Mouse (Mus musculus) megakaryocyte progenitor cell, adult 5-6 weeks (primary cell): ENCODE data around the gene Aak1. TPM values are rescaled to one million over a fixed set of nuclear protein-coding genes. Genes with fewer than 3 reads are reported as not detected.

Experiments
- ATAC-seq: replicated peaks from 2 replicates; pipeline ENCODE4 v1.8.0; 2016; ENCODE audit warnings: mild to moderate bottlenecking, moderate TSS enrichment, inconsistent platforms; ENCODE audit not compliant: poor library complexity
- total RNA-seq, 2 experiments: library from RNA; stranded (forward) in 1 of 2; stranded (reverse) in 1 of 2; fragments of 157-497, 149-512 nt in 1 of 2; fragments of 200-1000 nt in 1 of 2; gene quantifications; 2 replicates each; pipeline versions ENCODE4 v1.2.3 to v1.2.4; 2015 to 2017

The Aak1 gene
- total RNA-seq, 2 experiments from 2014 or later = 6.0 to 30.6 TPM

DNA sequence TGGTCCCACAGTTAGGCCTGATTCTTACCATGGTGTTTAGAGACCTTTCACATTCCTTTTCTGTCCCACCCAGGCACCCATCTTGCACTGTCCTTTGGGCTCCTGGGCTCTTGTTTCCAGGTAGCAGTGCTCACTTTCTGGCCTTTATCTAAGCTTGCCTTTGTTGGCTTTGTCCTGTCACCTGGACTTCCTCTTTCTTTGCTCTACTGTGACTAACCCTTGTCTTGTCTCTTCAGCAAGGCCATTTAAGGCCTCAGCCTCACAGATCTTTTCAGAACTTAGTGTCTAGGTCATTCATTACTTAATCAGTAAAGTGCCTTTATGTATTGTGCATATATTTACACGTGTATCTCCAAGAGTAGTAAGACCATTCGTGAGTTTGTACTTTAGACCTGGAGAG lies 99.4 kb downstream of the Aak1 start:
- ATAC-seq = no peak

DNA sequence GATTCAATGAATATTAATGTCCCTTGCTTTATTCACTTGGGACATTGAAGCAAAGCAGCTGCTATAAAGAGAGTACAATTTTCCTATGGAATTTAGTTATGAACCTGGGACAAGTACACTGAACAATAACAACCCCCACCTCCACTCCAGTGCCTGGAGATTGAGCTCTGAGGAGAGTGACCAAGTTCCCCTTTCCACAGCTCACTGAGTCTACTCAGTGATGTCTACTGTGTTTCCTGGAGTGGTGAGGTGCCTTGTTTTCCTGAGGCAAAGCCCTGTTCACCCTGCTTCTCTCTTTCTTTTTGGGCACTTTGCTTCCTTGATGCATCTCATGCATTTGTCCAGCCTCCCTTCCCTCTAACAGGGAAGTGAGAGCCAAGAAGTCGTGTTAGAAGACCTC lies 100.8 kb downstream of the Aak1 start:
- ATAC-seq = peak; percentile 46; the same call in 1 of the 2 replicates

DNA sequence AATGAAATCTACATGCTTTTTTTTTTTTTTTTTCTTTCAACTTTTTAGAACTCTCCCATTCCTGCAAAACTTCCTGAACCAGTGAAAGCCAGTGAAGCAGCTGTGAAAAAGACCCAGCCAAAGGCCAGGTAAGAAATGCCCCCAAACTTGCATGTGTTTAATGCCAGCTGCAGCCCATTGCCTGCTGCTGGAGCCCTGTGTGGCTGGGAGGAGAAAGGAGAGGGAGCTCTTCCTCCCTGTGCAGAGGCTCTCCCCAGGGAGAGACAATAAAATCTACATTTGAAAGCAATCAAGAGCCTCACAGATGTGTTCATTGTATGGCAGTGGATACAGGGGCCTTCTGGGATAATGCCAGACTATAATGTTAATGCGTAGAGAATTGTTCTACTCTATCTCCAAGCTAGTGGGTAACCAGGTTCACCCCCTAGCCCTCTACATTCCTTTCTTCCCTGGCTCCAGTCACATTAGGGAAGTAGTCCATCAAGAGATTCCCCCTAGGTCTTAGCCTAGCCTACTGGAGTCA lies 101.5 kb downstream of the Aak1 start:
- ATAC-seq = no peak

DNA sequence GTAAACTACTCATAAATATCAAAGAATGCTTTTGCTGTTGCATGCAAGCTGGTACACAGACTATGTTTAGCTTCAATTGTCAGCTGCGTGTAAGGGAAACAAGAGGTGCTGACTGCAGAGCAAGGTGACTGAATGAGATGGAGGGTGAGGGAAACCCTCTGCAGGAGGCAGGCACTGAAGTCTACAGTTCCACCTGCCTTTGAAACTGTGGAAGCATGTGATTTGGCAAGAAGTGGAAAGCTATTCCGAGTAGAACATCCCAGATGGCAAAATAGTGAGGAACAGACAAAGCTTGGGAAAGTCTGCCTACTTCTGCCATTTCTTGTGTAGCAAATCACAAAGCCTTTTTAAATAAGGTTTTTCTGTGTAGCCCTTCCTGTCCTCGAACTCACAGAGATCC lies 106.4 kb downstream of the Aak1 start:
- ATAC-seq = no peak

DNA sequence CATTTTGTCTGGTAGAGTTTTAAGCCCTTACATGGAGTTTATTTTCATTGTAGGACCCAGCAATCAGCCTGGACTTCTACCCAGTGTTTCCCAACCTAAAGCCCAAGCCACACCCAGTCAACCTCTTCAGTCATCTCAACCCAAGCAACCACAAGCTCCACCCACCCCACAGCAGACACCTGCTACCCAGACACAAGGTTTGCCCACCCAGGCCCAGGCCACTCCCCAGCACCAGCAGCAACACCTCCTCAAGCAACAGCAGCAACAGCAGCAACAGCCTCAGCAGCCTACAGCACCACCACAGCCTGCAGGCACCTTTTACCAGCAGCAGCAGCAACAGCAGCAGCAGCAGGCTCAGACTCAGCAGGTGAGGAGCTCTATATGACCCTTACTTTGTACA lies 106.9 kb downstream of the Aak1 start:
- ATAC-seq = peak; percentile 48; the same call in 1 of the 2 replicates

DNA sequence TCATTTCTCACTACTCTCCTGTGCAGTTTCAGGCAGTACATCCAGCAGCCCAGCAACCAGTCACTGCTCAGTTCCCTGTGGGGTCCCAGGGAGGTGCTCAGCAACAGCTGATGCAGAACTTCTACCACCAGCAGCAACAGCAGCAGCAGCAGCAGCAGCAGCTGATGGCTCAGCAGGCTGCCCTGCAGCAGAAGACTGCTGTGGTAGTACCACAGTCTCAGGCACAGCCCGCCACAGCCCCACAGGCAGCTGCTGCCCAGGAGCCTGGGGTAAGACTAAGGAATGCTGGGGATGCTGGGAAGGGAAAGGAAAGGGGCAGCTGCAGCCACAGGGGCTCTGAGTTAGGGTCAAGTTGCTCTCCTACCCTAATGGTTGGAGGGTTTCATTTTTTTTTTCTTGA lies 109.7 kb downstream of the Aak1 start:
- ATAC-seq = no peak

GRCm38 (mm10) chr6:86963987-86964685 lies 114.8 kb downstream of the Aak1 start:
- no peak for ATAC-seq

DNA sequence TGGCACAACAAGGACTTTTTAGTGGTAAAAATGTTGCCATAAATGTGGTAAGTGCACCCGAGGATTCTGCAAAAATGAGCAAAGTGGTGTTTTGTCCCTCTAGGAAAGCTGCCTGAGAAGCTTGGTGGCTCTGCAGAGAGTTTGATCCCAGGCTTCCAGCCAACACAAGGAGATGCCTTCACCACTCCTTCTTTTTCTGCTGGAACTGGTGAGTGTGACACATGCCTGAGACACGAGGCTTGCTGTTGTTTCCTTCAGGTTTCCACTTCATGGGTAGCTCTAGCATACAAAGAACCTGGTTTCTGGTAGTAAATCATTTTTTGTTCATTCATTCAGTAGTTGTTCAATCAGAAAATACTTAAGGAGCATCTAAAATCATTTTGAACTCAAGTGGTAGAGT lies 117.8 kb downstream of the Aak1 start:
- no peak for ATAC-seq

DNA sequence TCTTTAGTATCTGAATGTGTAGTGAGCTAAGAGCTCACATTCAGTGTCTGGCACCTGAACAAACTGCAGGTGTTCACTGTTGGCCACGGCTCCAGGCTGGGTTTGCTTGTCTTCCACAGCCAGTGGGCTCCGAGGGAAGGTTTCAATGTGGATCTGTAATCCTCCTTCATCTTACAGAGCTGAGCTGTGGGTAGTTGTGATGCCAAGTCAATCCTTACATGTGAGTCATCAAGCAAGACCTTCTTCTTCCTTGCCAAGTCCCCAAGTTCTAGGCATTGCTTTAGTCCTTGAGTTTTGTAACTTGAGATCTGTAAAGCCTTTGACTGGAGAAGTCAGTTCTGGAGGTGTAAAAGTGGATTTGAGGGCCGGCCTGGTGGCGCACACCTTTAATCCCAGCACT lies 124.6 kb downstream of the Aak1 start:
- no peak for ATAC-seq

GRCm38 (mm10) chr6:86978156-86978908 lies 129.0 kb downstream of the Aak1 start:
- ATAC-seq = no peak

GRCm38 (mm10) chr6:86978909-86979265 lies 129.6 kb downstream of the Aak1 start:
- ATAC-seq = no peak

- no peak for ATAC-seq
These were observed 131.9 kb downstream of the Aak1 start for GRCm38 (mm10) chr6:86981206-86981605.

- ATAC-seq = 0 out of 2 replicates have a peak, but pooled peaks have one; percentile 23
These were observed 136.2 kb downstream of the Aak1 start for GRCm38 (mm10) chr6:86985314-86986106.

DNA sequence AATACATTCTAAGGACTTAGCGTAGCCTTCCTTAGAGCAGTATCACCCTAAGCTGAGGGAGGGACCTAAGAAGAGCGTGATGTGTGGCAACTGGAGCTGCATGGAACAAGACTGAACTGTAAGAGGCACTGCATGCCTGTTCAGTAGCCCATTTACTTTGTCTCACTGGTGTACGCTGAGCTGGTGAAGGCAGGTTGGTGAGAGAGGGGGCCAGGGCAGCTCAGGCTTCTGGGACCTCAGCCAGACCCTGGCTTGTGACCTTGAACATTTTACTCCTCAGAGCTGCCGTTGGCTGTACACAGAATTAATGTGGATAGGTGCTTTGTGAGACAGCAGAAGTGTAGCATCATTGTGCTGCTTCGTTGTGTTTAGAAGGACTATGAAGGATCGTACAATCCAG lies 140.3 kb downstream of the Aak1 start:
- ATAC-seq = no peak

DNA sequence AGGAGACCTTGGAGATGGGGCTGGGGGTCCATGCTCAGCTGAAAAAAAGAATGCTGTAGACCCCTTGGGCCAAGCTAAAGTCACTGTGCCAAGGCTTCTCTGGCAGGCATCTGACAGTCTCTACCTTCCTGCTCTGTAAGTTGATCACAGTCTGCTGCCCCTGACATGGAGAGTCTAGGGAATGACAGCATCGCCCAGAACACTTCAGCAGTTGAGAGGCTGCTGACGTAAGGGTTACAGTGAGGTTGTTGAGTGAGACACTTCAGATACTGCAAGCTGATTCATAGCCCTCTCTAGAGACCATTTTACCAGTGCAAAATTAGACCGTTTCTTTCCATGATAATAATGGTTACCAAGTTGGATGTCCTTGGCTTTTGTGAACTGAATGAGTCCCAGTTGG lies 141.7 kb downstream of the Aak1 start:
- ATAC-seq = no peak

DNA sequence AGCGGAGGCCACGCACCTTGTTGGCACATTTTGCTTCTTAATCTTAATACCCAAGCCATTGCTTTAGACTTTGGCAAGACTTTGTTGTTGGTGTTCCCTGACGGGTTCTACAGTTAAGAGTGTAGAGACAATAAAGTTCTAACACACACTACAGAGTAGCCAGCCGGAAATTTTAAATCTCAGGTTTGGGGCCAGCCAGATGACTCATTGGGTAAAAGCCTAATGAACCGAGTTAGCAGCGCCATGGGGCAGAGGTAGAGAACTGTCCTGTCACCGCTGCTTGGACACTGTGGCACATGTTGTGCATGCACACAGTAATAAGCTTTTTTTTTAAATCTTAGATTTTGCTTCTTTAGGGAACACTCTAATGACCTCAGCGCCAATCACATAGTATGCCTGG lies 143.0 kb downstream of the Aak1 start:
- no peak for ATAC-seq

DNA sequence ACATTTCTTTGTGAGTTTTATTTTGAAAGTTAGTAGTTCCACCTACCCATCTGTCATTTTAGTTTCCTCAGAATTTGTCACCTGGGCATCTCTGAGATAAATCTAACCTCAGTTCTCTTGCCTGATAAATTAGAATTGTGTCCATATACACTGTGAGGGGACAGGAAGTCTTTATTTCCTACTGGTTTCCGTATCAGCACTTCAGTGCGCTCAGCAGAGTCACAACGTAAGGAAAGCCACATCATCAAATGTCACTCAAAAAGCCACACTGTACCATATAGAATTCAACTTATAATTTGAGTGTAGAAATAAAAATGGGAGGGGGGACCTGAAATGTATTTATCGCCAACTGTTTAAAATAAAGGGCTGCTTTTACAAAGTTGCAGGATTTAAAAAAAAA lies 144.9 kb downstream of the Aak1 start:
- 0 out of 2 replicates have a peak, but pooled peaks have one; percentile 37 for ATAC-seq

GRCm38 (mm10) chr6:86996629-86997307 lies 147.5 kb downstream of the Aak1 start:
- no peak for ATAC-seq

DNA sequence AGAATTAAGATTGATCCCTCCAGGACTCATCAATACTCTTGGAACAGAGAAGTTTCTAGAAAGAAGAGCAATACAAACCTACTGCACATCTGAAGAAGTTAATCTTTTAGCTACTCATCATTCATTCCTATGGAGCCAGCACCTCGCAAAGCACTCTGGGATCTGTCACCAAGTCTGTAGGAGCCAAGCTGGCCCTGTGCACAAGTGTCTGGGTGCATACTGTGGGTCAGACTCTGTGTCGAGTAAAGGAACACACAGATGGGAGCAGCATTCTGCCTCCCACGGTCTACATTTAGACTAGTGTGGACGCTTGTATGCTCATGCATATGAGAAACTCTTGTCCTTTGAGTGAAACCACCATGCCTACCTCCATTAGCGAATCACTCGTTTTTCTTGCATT lies 148.0 kb downstream of the Aak1 start:
- no peak for ATAC-seq

- ATAC-seq = no peak
These were observed 152.7 kb downstream of the Aak1 start for GRCm38 (mm10) chr6:87001995-87002394.

DNA sequence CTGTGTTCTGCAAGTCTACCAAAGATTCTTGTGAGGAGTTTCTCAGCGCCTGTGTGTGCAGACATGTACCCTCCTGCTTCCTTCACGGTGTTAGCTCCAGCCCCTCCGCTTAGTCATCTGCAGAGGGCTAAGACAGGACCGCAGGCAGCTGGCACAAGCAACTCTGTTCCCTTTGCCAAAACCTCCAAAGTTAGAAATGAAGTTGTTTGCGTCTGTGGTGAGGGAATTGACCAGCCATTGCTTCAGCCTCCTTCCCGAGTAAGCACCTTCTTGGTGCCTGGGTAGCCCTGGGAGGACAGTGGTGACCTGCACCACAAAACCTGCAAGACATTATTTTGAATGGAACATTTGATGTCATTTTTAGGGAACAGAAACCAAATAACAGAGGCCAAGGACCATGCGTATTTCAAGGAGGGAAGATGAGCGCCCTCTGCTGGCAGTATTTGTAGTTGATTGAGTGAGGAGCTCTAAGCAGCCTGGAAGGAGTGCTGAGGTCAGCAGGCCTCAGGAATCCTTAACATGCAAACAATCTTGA lies 153.3 kb downstream of the Aak1 start:
- ATAC-seq = peak; percentile 94
